17 mouse cellular contexts compared by ENCODE assay signal in genomic region chr10:107237736-107238135, GRCm38 (mm10). TPM values are rescaled to one million over a fixed set of nuclear protein-coding genes. Genes with fewer than 3 reads are reported as not detected.
"Had no signal": no experiment of that assay in that cellular context is flagged by ENCODE, and none has a peak within 500 bp of the region (broad histone marks: within the 10 kb centered on the region; RNA-seq: fewer than 3 reads in every experiment).

No protein-coding gene starts in this region.

- DNase-seq: retina, postnatal 1 day; right cerebral cortex, adult 18-20 months; right cerebral cortex, postnatal 14 days; right cerebral cortex, postnatal 25 days; right cerebral cortex, postnatal 4 days; spleen, adult 18-20 months; thymus, adult 18-20 months; thymus, postnatal 14 days; thymus, postnatal 25 days; thymus, postnatal 36 days; thymus, postnatal 4 days had no signal

- H3K4me1 ChIP-seq: neural tube, embryonic 12.5 days; neural tube, embryonic 13.5 days; neural tube, embryonic 15.5 days; stomach, embryonic 15.5 days had no signal

- H3K36me3 ChIP-seq: neural tube, embryonic 12.5 days; neural tube, embryonic 13.5 days; neural tube, embryonic 15.5 days; stomach, embryonic 15.5 days had no signal

- H3K4me3 ChIP-seq: neural tube, embryonic 12.5 days; neural tube, embryonic 13.5 days; neural tube, embryonic 15.5 days; stomach, embryonic 15.5 days had no signal

- H3K27me3 ChIP-seq: neural tube, embryonic 12.5 days; neural tube, embryonic 13.5 days; neural tube, embryonic 15.5 days; stomach, embryonic 15.5 days had no signal

- H3K27ac ChIP-seq: neural tube, embryonic 12.5 days; neural tube, embryonic 13.5 days; neural tube, embryonic 15.5 days; stomach, embryonic 15.5 days; stomach, postnatal 0 days had no signal

RNA-seq across cellular contexts. Expression of gene Lin7a, which starts 33.8 kb away (rescaled TPM):
- polyA plus RNA-seq: spleen, adult 2 months had no signal
